Mouse (Mus musculus) G1E (cell line): ENCODE measurements around the gene Psmg4.

Experiments
- CTCF ChIP-seq: IDR thresholded peaks from 2 replicates; pipeline ENCODE4 v1.5.1; 2012; ENCODE audit warnings: low read depth, low read length, inconsistent platforms, mixed read lengths
- GATA1 ChIP-seq: IDR thresholded peaks from 2 replicates; pipeline ENCODE4 v1.6.1; 2012; ENCODE audit warnings: borderline replicate concordance, low read length, inconsistent platforms, mixed read lengths
- TAL1 ChIP-seq: conservative IDR thresholded peaks from 2 replicates; pipeline ENCODE4 v1.6.1; 2012; ENCODE audit warnings: low read depth, low read length, inconsistent platforms, mixed read lengths

GRCm38 (mm10) chr13:34159926-34160325 lies 2.8 kb upstream of the Psmg4 start:
- no peak for TF ChIP-seq CTCF
- no peak for TF ChIP-seq GATA1
- no peak for TF ChIP-seq TAL1
